Mouse (Mus musculus): ENCODE results near the gene Gpank1. TPM values are rescaled to one million over a fixed set of nuclear protein-coding genes. Genes with fewer than 3 reads are reported as not detected.

The Gpank1 gene
- polyA plus RNA-seq, 3 experiments from 2014 or later, result 57.1 to 87.4 (median 74.3) TPM

- ATAC-seq, result no peak
These were observed 10.9 kb downstream of the Gpank1 start for GRCm38 (mm10) chr17:35132174-35132560.

- no peak for ATAC-seq
These were observed 12.3 kb downstream of the Gpank1 start for GRCm38 (mm10) chr17:35133517-35133916.

- ATAC-seq, result peak; percentile 84
These were observed 13.7 kb downstream of the Gpank1 start, which contains the start of gene Bag6 for GRCm38 (mm10) chr17:35134801-35135590. TSS of gene Bag6 (plus strand) at chr17:35135178.

GRCm38 (mm10) chr17:35135591-35136320, 14.5 kb downstream of the Gpank1 start:
- ATAC-seq, result peak; percentile 23

GRCm38 (mm10) chr17:35139269-35139668, 18.0 kb downstream of the Gpank1 start:
- no peak for ATAC-seq

- ATAC-seq, result no peak
These were observed 19.3 kb downstream of the Gpank1 start for GRCm38 (mm10) chr17:35140490-35140996.

GRCm38 (mm10) chr17:35141971-35142370, 20.7 kb downstream of the Gpank1 start:
- no peak for ATAC-seq

- ATAC-seq, result no peak
These were observed 24.9 kb downstream of the Gpank1 start for GRCm38 (mm10) chr17:35146139-35146538.

GRCm38 (mm10) chr17:35147348-35147747, 26.1 kb downstream of the Gpank1 start:
- no peak for ATAC-seq

- no peak for ATAC-seq
These were observed 26.8 kb downstream of the Gpank1 start for GRCm38 (mm10) chr17:35147922-35148639.

GRCm38 (mm10) chr17:35152121-35152520, 30.9 kb downstream of the Gpank1 start:
- no peak for ATAC-seq

GRCm38 (mm10) chr17:35153077-35153476, 31.8 kb downstream of the Gpank1 start:
- ATAC-seq, result no peak

- ATAC-seq, result no peak
These were observed 32.7 kb downstream of the Gpank1 start for GRCm38 (mm10) chr17:35153931-35154330.

GRCm38 (mm10) chr17:35154616-35155015, 33.4 kb downstream of the Gpank1 start:
- ATAC-seq, result no peak

GRCm38 (mm10) chr17:35155451-35155850, 34.2 kb downstream of the Gpank1 start:
- no peak for ATAC-seq

GRCm38 (mm10) chr17:35156461-35157200, 35.4 kb downstream of the Gpank1 start:
- ATAC-seq, result no peak

- ATAC-seq, result no peak
These were observed 36.0 kb downstream of the Gpank1 start for GRCm38 (mm10) chr17:35157254-35157653.

GRCm38 (mm10) chr17:35157661-35158175, 36.5 kb downstream of the Gpank1 start:
- ATAC-seq, result no peak

GRCm38 (mm10) chr17:35158850-35159593, 37.8 kb downstream of the Gpank1 start:
- ATAC-seq, result no peak

GRCm38 (mm10) chr17:35159638-35160037, 38.4 kb downstream of the Gpank1 start:
- no peak for ATAC-seq

- no peak for ATAC-seq
These were observed 40.2 kb downstream of the Gpank1 start for GRCm38 (mm10) chr17:35161421-35161820.

All from inflammation-experienced regulatory T-cells, adult 6 months (primary cell).